Mouse (Mus musculus) neural tube, embryonic 14.5 days (tissue): ENCODE measurements at regions not wholly inside any gene's neighbourhood (a gene's known extent, or its start where the extent isn't known, plus 50 kb on each side); places are given as distances from the start of the nearest gene placed in this dataset.
"Not testable (repeated sequence)": the region's sequence is repeated elsewhere in the genome, so short reads cannot be mapped to it uniquely, and the experiment has no call there.

ENCODE experiments used
- ATAC-seq: fragments of 200-750 bp; cut with Nextera tagmentation; 2 replicates; pipeline ENCODE4 v1.8.0; 2017; ENCODE audit warnings: low read depth, mild to moderate bottlenecking, moderate TSS enrichment, moderate library complexity
- H3K27ac ChIP-seq: fragments of 300-500 bp; sonication (generic); 2 replicates; pipeline ENCODE4 v1.5.1; 2014; ENCODE audit warnings: low read depth, mild to moderate bottlenecking, control low read depth, low read length, moderate library complexity, mixed read lengths
- H3K27me3 ChIP-seq: fragments of 300-500 bp; sonication (generic); 2 replicates; pipeline ENCODE4 v1.6.1; 2014; ENCODE audit warnings: low read length; ENCODE audit not compliant: control insufficient read depth, insufficient read depth
- H3K36me3 ChIP-seq: fragments of 300-500 bp; sonication (generic); 2 replicates; pipeline ENCODE4 v1.6.1; 2014; ENCODE audit warnings: low read length, mixed read lengths; ENCODE audit not compliant: control insufficient read depth, insufficient read depth
- H3K4me1 ChIP-seq: fragments of 300-500 bp; sonication (generic); 2 replicates; pipeline ENCODE4 v1.6.1; 2014; ENCODE audit warnings: low read length; ENCODE audit not compliant: control insufficient read depth, insufficient read depth
- H3K4me2 ChIP-seq: fragments of 300-500 bp; sonication (generic); 2 replicates; pipeline ENCODE4 v1.6.1; 2014; ENCODE audit warnings: mild to moderate bottlenecking, low read depth, low read length, control low read depth
- H3K4me3 ChIP-seq: fragments of 300-500 bp; sonication (generic); 2 replicates; pipeline ENCODE4 v1.5.1; 2014; ENCODE audit warnings: low read depth, low read length, control low read depth, mixed read lengths
- H3K9ac ChIP-seq: fragments of 300-500 bp; sonication (generic); replicated peaks from 2 replicates; pipeline ENCODE4 v1.6.1; 2014; ENCODE audit warnings: low read depth, mild to moderate bottlenecking, control low read depth, low read length, mixed read lengths
- H3K9me3 ChIP-seq: fragments of 300-500 bp; sonication (generic); 2 replicates; pipeline ENCODE4 v1.6.1; 2016; ENCODE audit warnings: low read length; ENCODE audit not compliant: control insufficient read depth
- WGBS: fragments of 180-500 bp; shearing (Covaris S2); extraction: QIAGEN DNeasy Blood & Tissue Kit; methylation state at CpG from one replicate; pipeline ENCODE4 v1.1.7; 2014; 5-methylcytosine and 5-hydroxymethylcytosine counted together

GRCm38 (mm10) chrX:152511922-152512321 is 51.2 kb upstream of the Cldn34a start:
- WGBS, result 78% methylated on average over 1 of the region's 5 CpGs
- H3K36me3 ChIP-seq, ATAC-seq, H3K4me2 ChIP-seq, H3K9me3 ChIP-seq, H3K27ac ChIP-seq, H3K27me3 ChIP-seq, H3K4me3 ChIP-seq, H3K9ac ChIP-seq, H3K4me1 ChIP-seq: not testable (repeated sequence)

- not testable (repeated sequence) for H3K4me3 ChIP-seq, H3K9me3 ChIP-seq
- WGBS, result no CpG with 5 or more reads among the region's 3 CpGs
Observed at GRCm38 (mm10) chrX:152505405-152505804, 57.7 kb upstream of the Cldn34a start.

DNA sequence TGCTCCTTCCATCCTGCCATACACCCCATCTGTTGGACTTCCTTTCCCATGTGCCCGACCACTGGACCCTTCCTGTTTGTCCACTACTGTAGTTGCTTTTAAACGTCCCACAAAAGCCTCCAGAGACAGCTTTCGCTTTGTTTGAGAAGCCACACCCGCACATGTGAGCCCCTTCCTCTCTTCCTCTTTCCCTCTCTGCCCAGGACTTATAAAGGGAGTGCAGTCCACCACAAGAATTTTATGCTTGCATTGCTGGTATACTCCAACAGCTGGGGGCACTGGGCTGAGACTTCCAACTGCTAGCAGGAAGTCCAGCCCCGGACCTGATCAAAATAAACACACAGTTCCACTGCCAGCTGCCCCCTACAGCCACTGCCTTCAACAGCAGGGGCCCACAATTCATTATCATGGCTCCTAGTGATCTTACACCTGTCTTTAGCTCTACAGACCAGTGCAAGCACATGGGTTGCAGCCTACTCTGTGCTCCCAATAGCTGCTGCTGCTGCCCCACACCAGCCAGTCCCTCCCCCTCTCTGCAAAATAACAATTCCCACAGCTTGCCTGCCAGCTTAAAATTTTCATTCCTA is 63.7 kb upstream of the Cldn34a start:
- no CpG with 5 or more reads among the region's 5 CpGs for WGBS
- ATAC-seq, result not testable (repeated sequence)

More at GRCm38 (mm10) chrX:152505405-152505804, 57.7 kb upstream of the Cldn34a start:
- H3K36me3 ChIP-seq, H3K27ac ChIP-seq, H3K27me3 ChIP-seq, H3K9ac ChIP-seq, ATAC-seq, H3K4me2 ChIP-seq, H3K4me1 ChIP-seq: not testable (repeated sequence)

DNA sequence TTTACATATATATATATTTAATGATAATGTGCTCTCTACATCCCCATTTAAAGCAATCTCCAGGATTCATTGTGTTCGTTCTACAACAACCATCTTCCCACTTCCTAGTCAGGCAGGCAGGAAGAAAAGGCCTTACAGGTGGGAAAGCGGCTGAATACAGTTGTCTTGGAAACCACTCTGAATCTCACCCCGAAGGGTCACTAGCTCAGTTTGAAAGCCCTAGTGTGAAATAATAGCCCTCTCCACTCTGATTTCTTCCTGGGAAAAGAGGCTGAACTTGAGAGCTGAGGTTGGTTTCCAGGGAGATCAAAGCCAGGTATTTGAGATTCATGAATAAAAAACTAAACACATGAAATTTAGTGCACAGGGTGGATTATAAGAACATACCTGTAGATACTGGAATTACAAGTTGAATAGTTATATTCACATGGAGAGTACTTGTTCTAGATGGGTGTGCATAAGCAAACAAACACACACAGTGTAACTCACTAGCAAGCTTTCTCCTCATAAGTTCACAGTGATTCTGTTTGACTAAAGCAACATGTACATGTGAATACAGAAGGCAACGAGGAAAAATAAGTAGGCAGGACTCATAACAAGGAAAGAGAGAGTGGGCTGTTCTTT is 91.6 kb upstream of the Cldn34a start:
- no peaks in the 10 kb centered on the region for H3K27me3 ChIP-seq
- no peaks in the 10 kb centered on the region for H3K4me1 ChIP-seq
- H3K36me3 ChIP-seq, result no peaks in the 10 kb centered on the region
- no peak overlapping the region for H3K9ac ChIP-seq
- no peak overlapping the region for H3K27ac ChIP-seq
- ATAC-seq, result no peak
- H3K4me2 ChIP-seq, result no peak overlapping the region
- no peak overlapping the region for H3K4me3 ChIP-seq
- WGBS, result 42% methylated on average over 4 of the region's 4 CpGs
- no peaks in the 10 kb centered on the region for H3K9me3 ChIP-seq

More for the DNA sequence above, 63.7 kb upstream of the Cldn34a start:
- not testable (repeated sequence) for H3K9me3 ChIP-seq, H3K9ac ChIP-seq, H3K4me3 ChIP-seq, H3K27ac ChIP-seq, H3K4me1 ChIP-seq, H3K27me3 ChIP-seq, H3K4me2 ChIP-seq, H3K36me3 ChIP-seq

DNA sequence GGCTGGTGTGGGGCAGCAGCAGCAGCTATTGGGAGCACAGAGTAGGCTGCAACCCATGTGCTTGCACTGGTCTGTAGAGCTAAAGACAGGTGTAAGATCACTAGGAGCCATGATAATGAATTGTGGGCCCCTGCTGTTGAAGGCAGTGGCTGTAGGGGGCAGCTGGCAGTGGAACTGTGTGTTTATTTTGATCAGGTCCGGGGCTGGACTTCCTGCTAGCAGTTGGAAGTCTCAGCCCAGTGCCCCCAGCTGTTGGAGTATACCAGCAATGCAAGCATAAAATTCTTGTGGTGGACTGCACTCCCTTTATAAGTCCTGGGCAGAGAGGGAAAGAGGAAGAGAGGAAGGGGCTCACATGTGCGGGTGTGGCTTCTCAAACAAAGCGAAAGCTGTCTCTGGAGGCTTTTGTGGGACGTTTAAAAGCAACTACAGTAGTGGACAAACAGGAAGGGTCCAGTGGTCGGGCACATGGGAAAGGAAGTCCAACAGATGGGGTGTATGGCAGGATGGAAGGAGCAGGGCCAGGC is 56.0 kb upstream of the Gpr173 start:
- not testable (repeated sequence) for H3K4me1 ChIP-seq, H3K4me3 ChIP-seq, H3K9me3 ChIP-seq, H3K9ac ChIP-seq, H3K27ac ChIP-seq, H3K36me3 ChIP-seq, ATAC-seq, H3K4me2 ChIP-seq, H3K27me3 ChIP-seq
- WGBS, result no CpG with 5 or more reads among the region's 5 CpGs

- not testable (repeated sequence) for H3K4me3 ChIP-seq, H3K27ac ChIP-seq, H3K4me2 ChIP-seq, H3K9ac ChIP-seq, H3K9me3 ChIP-seq, H3K36me3 ChIP-seq, H3K4me1 ChIP-seq, H3K27me3 ChIP-seq
- no CpG with 5 or more reads among the region's 3 CpGs for WGBS
- ATAC-seq, result 0 out of 2 replicates have a peak, but pooled peaks have one; percentile 34
Observed at GRCm38 (mm10) chrX:152418512-152418911, 50.0 kb upstream of the Gpr173 start.
